Mouse (Mus musculus) CH12.LX (cell line): ENCODE results near the gene Vwa5b2. TPM values are rescaled to one million over a fixed set of nuclear protein-coding genes. Genes with fewer than 3 reads are reported as not detected.

Experiments used
- DNase-seq: peaks from one replicate; pipeline ENCODE4 v3.0.0-alpha.2; 2013; ENCODE audit errors: extremely low read depth
- H3K27ac ChIP-seq: 2 replicates; pipeline ENCODE4 v1.5.1; 2012; ENCODE audit warnings: low read depth, mild to moderate bottlenecking, control low read depth, moderate library complexity; ENCODE audit not compliant: insufficient read depth
- H3K27me3 ChIP-seq: replicated peaks from 2 replicates; pipeline ENCODE3; 2012; ENCODE audit warnings: inconsistent platforms
- H3K36me3 ChIP-seq, 2 experiments: replicated peaks in 1 of 2; 2 replicates each; pipeline versions ENCODE3 to v1.6.1; 2012; ENCODE audit warnings: inconsistent platforms in 1 of 2, low read length in 1 of 2, mild to moderate bottlenecking in 1 of 2, mixed read lengths in 1 of 2, moderate library complexity in 1 of 2; ENCODE audit not compliant: control insufficient read depth in 1 of 2, insufficient read depth in 1 of 2
- H3K4me1 ChIP-seq, 2 experiments: 2 replicates each; pipeline ENCODE4 v1.6.1; 2012; ENCODE audit warnings: inconsistent platforms in 1 of 2, moderate library complexity in 1 of 2; ENCODE audit not compliant: insufficient read depth in 2 of 2, control insufficient read depth in 1 of 2
- H3K4me2 ChIP-seq: 2 replicates; pipeline ENCODE4 v1.6.1; 2012; ENCODE audit warnings: low read depth, mild to moderate bottlenecking, control low read depth; ENCODE audit not compliant: poor library complexity, insufficient read depth, severe bottlenecking
- H3K4me3 ChIP-seq, 3 experiments: fragments of 150-350 bp in 1 of 3; sonication (generic) in 1 of 3; replicated peaks in 1 of 3; 2 replicates each; pipeline versions ENCODE3 to v1.5.1; 2011 to 2012; ENCODE audit warnings: low read depth in 2 of 3, low read length in 2 of 3, mild to moderate bottlenecking in 2 of 3, moderate library complexity in 2 of 3, control low read depth in 1 of 3, improper control_type of control experiment in 1 of 3, inconsistent platforms in 1 of 3, mixed read lengths in 1 of 3; ENCODE audit not compliant: poor library complexity in 1 of 3
- H3K79me2 ChIP-seq: replicated peaks from 2 replicates; pipeline ENCODE4 v1.6.1; 2012; ENCODE audit warnings: mild to moderate bottlenecking, moderate library complexity; ENCODE audit not compliant: control insufficient read depth, poor library complexity, insufficient read depth, severe bottlenecking; ENCODE audit errors: extremely low read depth
- H3K9ac ChIP-seq: 2 replicates; pipeline ENCODE4 v1.6.1; 2012; ENCODE audit warnings: low read depth, mild to moderate bottlenecking, control low read depth, moderate library complexity; ENCODE audit not compliant: insufficient read depth
- H3K9me3 ChIP-seq: replicated peaks from 2 replicates; pipeline ENCODE3; 2012; ENCODE audit warnings: low read length, inconsistent platforms, mixed read lengths
- CHD1 ChIP-seq: IDR thresholded peaks from 2 replicates; pipeline ENCODE4 v1.6.1; 2012; ENCODE audit warnings: low read depth, low read length, improper control_type of control experiment, inconsistent platforms
- ELF1 ChIP-seq: IDR thresholded peaks from 2 replicates; pipeline ENCODE4 v1.6.1; 2014; ENCODE audit warnings: low read depth, mild to moderate bottlenecking, inconsistent platforms, low read length, improper control_type of control experiment
- ETS1 ChIP-seq: conservative IDR thresholded peaks from 2 replicates; pipeline ENCODE4 v1.6.1; 2012; ENCODE audit warnings: low read depth, mild to moderate bottlenecking, inconsistent platforms, low read length, improper control_type of control experiment, moderate library complexity
- HCFC1 ChIP-seq: IDR thresholded peaks from 2 replicates; pipeline ENCODE4 v1.6.1; 2012; ENCODE audit warnings: low read depth, mild to moderate bottlenecking, inconsistent platforms, low read length, improper control_type of control experiment
- JUND ChIP-seq: conservative IDR thresholded peaks from 2 replicates; pipeline ENCODE4 v1.6.1; 2011; ENCODE audit warnings: low read depth, low read length, improper control_type of control experiment
- MAFK ChIP-seq: IDR thresholded peaks from 2 replicates; pipeline ENCODE4 v1.6.1; 2011; ENCODE audit warnings: low read length, improper control_type of control experiment; ENCODE audit not compliant: insufficient replicate concordance
- MAZ ChIP-seq: IDR thresholded peaks from 2 replicates; pipeline ENCODE4 v1.6.1; 2012; ENCODE audit warnings: low read depth, mild to moderate bottlenecking, inconsistent platforms, low read length, improper control_type of control experiment, moderate library complexity
- MEF2A ChIP-seq: IDR thresholded peaks from 2 replicates; pipeline ENCODE4 v1.6.1; 2014; ENCODE audit warnings: low read depth, mild to moderate bottlenecking, inconsistent platforms, low read length, improper control_type of control experiment, borderline replicate concordance
- MXI1 ChIP-seq: IDR thresholded peaks from 2 replicates; pipeline ENCODE4 v1.6.1; 2011; ENCODE audit warnings: mild to moderate bottlenecking, low read depth, low read length, improper control_type of control experiment
- MYC ChIP-seq: IDR thresholded peaks from 2 replicates; pipeline ENCODE4 v1.6.1; 2011; ENCODE audit warnings: low read depth, mild to moderate bottlenecking, improper control_type of control experiment, low read length
- NELFE ChIP-seq: IDR thresholded peaks from 2 replicates; pipeline ENCODE4 v1.6.1; 2011; ENCODE audit warnings: low read depth, low read length, improper control_type of control experiment
- POLR2A ChIP-seq: IDR thresholded peaks from 2 replicates; pipeline ENCODE4 v1.6.1; 2011; ENCODE audit warnings: low read depth, mild to moderate bottlenecking, improper control_type of control experiment, low read length
- RCOR1 ChIP-seq: conservative IDR thresholded peaks from 2 replicates; pipeline ENCODE4 v1.6.1; 2012; ENCODE audit warnings: low read depth, mild to moderate bottlenecking, inconsistent platforms, low read length, improper control_type of control experiment
- SIN3A ChIP-seq: IDR thresholded peaks from 2 replicates; pipeline ENCODE4 v1.6.1; 2012; ENCODE audit warnings: low read length, improper control_type of control experiment, inconsistent platforms
- TBP ChIP-seq: conservative IDR thresholded peaks from 2 replicates; pipeline ENCODE4 v1.6.1; 2011; ENCODE audit warnings: low read depth, low read length, improper control_type of control experiment
- UBTF ChIP-seq: IDR thresholded peaks from 2 replicates; pipeline ENCODE4 v1.6.1; 2012; ENCODE audit warnings: low read depth, mild to moderate bottlenecking, inconsistent platforms, low read length, improper control_type of control experiment, moderate library complexity
- USF1 ChIP-seq: IDR thresholded peaks from 2 replicates; pipeline ENCODE4 v1.6.1; 2014; ENCODE audit warnings: low read depth, mild to moderate bottlenecking, inconsistent platforms, low read length, improper control_type of control experiment
- USF2 ChIP-seq: conservative IDR thresholded peaks from 2 replicates; pipeline ENCODE4 v1.6.1; 2011; ENCODE audit warnings: low read depth, low read length, improper control_type of control experiment
- ZKSCAN1 ChIP-seq: IDR thresholded peaks from 2 replicates; pipeline ENCODE4 v1.6.1; 2012; ENCODE audit warnings: low read depth, inconsistent platforms, low read length, improper control_type of control experiment, borderline replicate concordance
- ZMIZ1 ChIP-seq: IDR thresholded peaks from 2 replicates; pipeline ENCODE4 v1.6.1; 2012; ENCODE audit warnings: low read depth, mild to moderate bottlenecking, inconsistent platforms, low read length, improper control_type of control experiment
- ZNF384 ChIP-seq: IDR thresholded peaks from 2 replicates; pipeline ENCODE4 v1.6.1; 2012; ENCODE audit warnings: low read depth, low read length, improper control_type of control experiment, inconsistent platforms
- dilution Hi-C: fragments of 300-500 bp; cut with MboI; formaldehyde crosslinking; loops from 2 replicates; pipeline ENCODE4 v1.14.3; 2020; ENCODE audit warnings: low sequenced_read_pairs; ENCODE audit not compliant: extremely low pct_unique_long_range_greater_than_20kb, extremely low pct_ligation_motif_present
- in situ Hi-C: fragments of 300-500 bp; cut with MboI; formaldehyde crosslinking; loops from 3 replicates; pipeline ENCODE4 v1.14.3; 2019; ENCODE audit warnings: low sequenced_read_pairs, low pct_ligation_motif_present, low pct_unique_long_range_greater_than_20kb, mixed read lengths
- polyA plus RNA-seq: library from polyadenylated mRNA; unstranded; fragments of >175 nt; gene quantifications from 2 replicates; pipeline ENCODE4 v1.2.1, GENCODE M21; 2012; ENCODE audit warnings: low read depth; ENCODE audit not compliant: insufficient read length
- total RNA-seq, 2 experiments: library from RNA; depleted of rRNA; stranded (reverse); fragments of 300-350 nt in 1 of 2; fragments of >200 nt in 1 of 2; gene quantifications; 2 replicates each; pipeline ENCODE4 v1.2.3; 2012 to 2014

Gene Vwa5b2
- total and polyA plus RNA-seq, 3 experiments = 0.29 TPM; not detected in 2

GRCm38 (mm10) chr16:20595060-20595673 is 5.9 kb downstream of the Vwa5b2 start:
- Histone ChIP-seq H3K27me3 (peaks cover 54% of the 10 kb centered on the region), H3K9me3 (peaks cover 4% of the 10 kb centered on the region), H3K9ac (no peak overlapping the region), H3K36me3 (no peaks in the 10 kb centered on the region), H3K4me3 (no peak overlapping the region), H3K79me2 (no peaks in the 10 kb centered on the region), H3K27ac (no peak overlapping the region), H3K4me2 (no peak overlapping the region), H3K4me1 (peaks cover 0 to 4% of the 10 kb centered on the region in 2 experiments; a peak in 2 of 4 replicates)
- DNase-seq = no peak
- in situ Hi-C loops = no loop called here
- dilution Hi-C loops = no loop called here
- TF ChIP-seq MYC (no peak), MEF2A (no peak), UBTF (no peak), NELFE (no peak), CHD1 (no peak), ZKSCAN1 (no peak), JUND (no peak), TBP (no peak), POLR2A (no peak), USF2 (no peak), MAZ (no peak), ELF1 (no peak), MXI1 (no peak), ZNF384 (no peak), HCFC1 (no peak), MAFK (no peak), SIN3A (no peak), ZMIZ1 (no peak), USF1 (no peak), RCOR1 (no peak)
- TF ChIP-seq, all 38 proteins: peak for 0

- H3K79me2 ChIP-seq = no peaks in the 10 kb centered on the region
- H3K9ac ChIP-seq = no peak overlapping the region
- dilution Hi-C loops = no loop called here
- H3K4me2 ChIP-seq = no peak overlapping the region
- H3K4me1 ChIP-seq = no peaks in the 10 kb centered on the region
- H3K27me3 ChIP-seq = peaks cover 48% of the 10 kb centered on the region
- no peak for TF ChIP-seq USF1
- no peak for TF ChIP-seq ETS1
- TF ChIP-seq TBP = no peak
- TF ChIP-seq, all 38 proteins: peak for 0
- Histone ChIP-seq H3K27ac (no peak overlapping the region), H3K9me3 (peaks cover 4% of the 10 kb centered on the region), H3K36me3 (no peaks in the 10 kb centered on the region), H3K4me3 (no peak overlapping the region)
- DNase-seq = no peak
- in situ Hi-C loops = no loop called here
Observed at GRCm38 (mm10) chr16:20595737-20596136, 6.5 kb downstream of the Vwa5b2 start.
